Mouse (Mus musculus): ENCODE measurements around the gene Dab2ip. TPM values are rescaled to one million over a fixed set of nuclear protein-coding genes. Genes with fewer than 3 reads are reported as not detected.

Dab2ip gene
- total and polyA plus RNA-seq, 3 experiments: 34.5 to 47.9 (median 45.6) TPM

- H3K27me3 ChIP-seq (ENCODE audit: control insufficient read depth, insufficient read depth, low read length): no peaks in the 10 kb centered on the region
- TF ChIP-seq EP300 (IDR thresholded peaks at IDR 0.05; ENCODE audit: insufficient read depth, low read depth, low read length): no peak
- TF ChIP-seq POLR2A (IDR thresholded peaks at IDR 0.05; ENCODE audit: insufficient read depth, low read depth, low read length): no peak
- no peak for TF ChIP-seq CTCF (IDR thresholded peaks at IDR 0.05)
- H3K27ac ChIP-seq: no peak overlapping the region
- DNase-seq: no peak
- H3K4me1 ChIP-seq (ENCODE audit: control insufficient read depth, insufficient read depth, low read length): no peaks in the 10 kb centered on the region
- H3K9ac ChIP-seq (ENCODE audit: low read depth, low read length): no peak overlapping the region
- H3K4me3 ChIP-seq: no peak overlapping the region
- intact Hi-C loops (cut with DNase I): no loop called here
- no peaks in the 10 kb centered on the region for H3K79me2 ChIP-seq (replicated peaks; ENCODE audit: control insufficient read depth, insufficient read depth, low read length)
- WGBS: 53% methylated on average over 3 of the region's 7 CpGs
- no peaks in the 10 kb centered on the region for H3K36me3 ChIP-seq (ENCODE audit: control insufficient read depth, insufficient read depth, low read length)
These were observed 188.6 kb downstream of the Dab2ip start for GRCm38 (mm10) chr2:35746638-35747037.

- no peak overlapping the region for H3K4me3 ChIP-seq
- no peaks in the 10 kb centered on the region for H3K36me3 ChIP-seq (ENCODE audit: control insufficient read depth, insufficient read depth, low read length)
- H3K27me3 ChIP-seq (ENCODE audit: control insufficient read depth, insufficient read depth, low read length): no peaks in the 10 kb centered on the region
- H3K9ac ChIP-seq (ENCODE audit: low read depth, low read length): no peak overlapping the region
- H3K4me1 ChIP-seq (ENCODE audit: control insufficient read depth, insufficient read depth, low read length): no peaks in the 10 kb centered on the region
- H3K27ac ChIP-seq: no peak overlapping the region
- no peak for DNase-seq
- H3K79me2 ChIP-seq (replicated peaks; ENCODE audit: control insufficient read depth, insufficient read depth, low read length): no peaks in the 10 kb centered on the region
- TF ChIP-seq POLR2A (IDR thresholded peaks at IDR 0.05; ENCODE audit: insufficient read depth, low read depth, low read length) (no peak), CTCF (IDR thresholded peaks at IDR 0.05) (no peak), EP300 (IDR thresholded peaks at IDR 0.05; ENCODE audit: insufficient read depth, low read depth, low read length) (no peak)
- 85% methylated on average over 12 of the region's 12 CpGs for whole genome bisulfite sequencing
- intact Hi-C loops (cut with DNase I): no loop called here
These were observed 189.4 kb downstream of the Dab2ip start for GRCm38 (mm10) chr2:35747371-35748035.

GRCm38 (mm10) chr2:35750533-35751141 lies 192.6 kb downstream of the Dab2ip start:
- 78% methylated on average over 7 of the region's 7 CpGs for WGBS
- intact Hi-C loops (cut with DNase I): no loop called here
- no peak for TF ChIP-seq POLR2A (IDR thresholded peaks at IDR 0.05; ENCODE audit: insufficient read depth, low read depth, low read length)
- no peak for TF ChIP-seq EP300 (IDR thresholded peaks at IDR 0.05; ENCODE audit: insufficient read depth, low read depth, low read length)
- TF ChIP-seq CTCF (IDR thresholded peaks at IDR 0.05): no peak

GRCm38 (mm10) chr2:35751781-35752505 lies 193.9 kb downstream of the Dab2ip start:
- Histone ChIP-seq H3K4me3 (no peak overlapping the region), H3K36me3 (ENCODE audit: control insufficient read depth, insufficient read depth, low read length) (no peaks in the 10 kb centered on the region), H3K27me3 (ENCODE audit: control insufficient read depth, insufficient read depth, low read length) (no peaks in the 10 kb centered on the region), H3K9ac (ENCODE audit: low read depth, low read length) (no peak overlapping the region), H3K27ac (no peak overlapping the region), H3K4me1 (ENCODE audit: control insufficient read depth, insufficient read depth, low read length) (peaks cover 1% of the 10 kb centered on the region; the same call in 1 of the 2 replicates), H3K79me2 (replicated peaks; ENCODE audit: control insufficient read depth, insufficient read depth, low read length) (no peaks in the 10 kb centered on the region)
- TF ChIP-seq EP300 (IDR thresholded peaks at IDR 0.05; ENCODE audit: insufficient read depth, low read depth, low read length) (no peak), CTCF (IDR thresholded peaks at IDR 0.05) (no peak), POLR2A (IDR thresholded peaks at IDR 0.05; ENCODE audit: insufficient read depth, low read depth, low read length) (no peak)
- no peak for DNase-seq
- 89% methylated on average over 18 of the region's 18 CpGs for WGBS
- intact Hi-C loops (cut with DNase I): no loop called here

More at GRCm38 (mm10) chr2:35750533-35751141, 192.6 kb downstream of the Dab2ip start:
- Histone ChIP-seq H3K4me1 (ENCODE audit: control insufficient read depth, insufficient read depth, low read length) (peaks cover 1% of the 10 kb centered on the region; the same call in 1 of the 2 replicates), H3K4me3 (no peak overlapping the region), H3K27ac (no peak overlapping the region), H3K36me3 (ENCODE audit: control insufficient read depth, insufficient read depth, low read length) (no peaks in the 10 kb centered on the region), H3K9ac (ENCODE audit: low read depth, low read length) (no peak overlapping the region), H3K27me3 (ENCODE audit: control insufficient read depth, insufficient read depth, low read length) (no peaks in the 10 kb centered on the region), H3K79me2 (replicated peaks; ENCODE audit: control insufficient read depth, insufficient read depth, low read length) (no peaks in the 10 kb centered on the region)
- DNase-seq: no peak

GRCm38 (mm10) chr2:35756467-35756866 lies 198.4 kb downstream of the Dab2ip start:
- no peaks in the 10 kb centered on the region for H3K27me3 ChIP-seq (ENCODE audit: control insufficient read depth, insufficient read depth, low read length)

More at GRCm38 (mm10) chr2:35756467-35756866, 198.4 kb downstream of the Dab2ip start:
- intact Hi-C loops (cut with DNase I): no loop called here
- WGBS: 67% methylated on average over 7 of the region's 7 CpGs
- Histone ChIP-seq H3K36me3 (ENCODE audit: control insufficient read depth, insufficient read depth, low read length) (no peaks in the 10 kb centered on the region), H3K4me3 (no peak overlapping the region), H3K79me2 (replicated peaks; ENCODE audit: control insufficient read depth, insufficient read depth, low read length) (no peaks in the 10 kb centered on the region), H3K4me1 (ENCODE audit: control insufficient read depth, insufficient read depth, low read length) (peaks cover 1% of the 10 kb centered on the region; the same call in 1 of the 2 replicates), H3K27ac (no peak overlapping the region), H3K9ac (ENCODE audit: low read depth, low read length) (no peak overlapping the region)
- TF ChIP-seq CTCF (IDR thresholded peaks at IDR 0.05) (no peak), POLR2A (IDR thresholded peaks at IDR 0.05; ENCODE audit: insufficient read depth, low read depth, low read length) (no peak), EP300 (IDR thresholded peaks at IDR 0.05; ENCODE audit: insufficient read depth, low read depth, low read length) (no peak)
- peak in 1 of 2 experiments; percentile 40 for DNase-seq
